Mouse (Mus musculus) liver, adult 2 months (tissue): ENCODE data around the gene Fam155a.

Experiments
- CTCF ChIP-seq: fragments of 200-500 bp; IDR thresholded peaks from 2 replicates; pipeline ENCODE4 v1.5.1; 2011; ENCODE audit warnings: low read depth, low read length, control low read depth
- POLR2A ChIP-seq: fragments of 200-500 bp; IDR thresholded peaks from 2 replicates; pipeline ENCODE4 v1.6.1; 2011; ENCODE audit warnings: low read length, control low read depth; ENCODE audit not compliant: insufficient read depth; ENCODE audit errors: extremely low read depth

DNA sequence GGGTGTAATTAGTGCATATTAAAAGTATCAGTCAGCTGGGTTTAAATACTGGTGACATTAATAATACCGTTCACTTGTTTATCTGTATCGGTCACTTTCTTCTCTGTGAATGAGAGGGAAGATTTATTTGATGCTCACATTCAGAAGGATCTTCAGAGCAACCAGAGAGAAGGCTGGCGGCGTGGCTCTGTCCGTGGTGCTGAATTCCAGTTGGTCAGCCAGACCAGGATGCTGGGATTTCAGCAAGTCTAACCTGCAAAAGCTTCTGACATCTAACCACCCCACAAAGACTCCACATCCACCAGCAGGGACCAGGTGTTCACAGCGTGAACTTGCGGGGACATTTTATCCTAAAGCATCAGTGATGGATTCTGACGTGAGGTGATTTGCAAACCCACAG, 461.5 kb downstream of the Fam155a start:
- no peak for TF ChIP-seq POLR2A
- TF ChIP-seq CTCF = no peak
